In the genomic region with DNA sequence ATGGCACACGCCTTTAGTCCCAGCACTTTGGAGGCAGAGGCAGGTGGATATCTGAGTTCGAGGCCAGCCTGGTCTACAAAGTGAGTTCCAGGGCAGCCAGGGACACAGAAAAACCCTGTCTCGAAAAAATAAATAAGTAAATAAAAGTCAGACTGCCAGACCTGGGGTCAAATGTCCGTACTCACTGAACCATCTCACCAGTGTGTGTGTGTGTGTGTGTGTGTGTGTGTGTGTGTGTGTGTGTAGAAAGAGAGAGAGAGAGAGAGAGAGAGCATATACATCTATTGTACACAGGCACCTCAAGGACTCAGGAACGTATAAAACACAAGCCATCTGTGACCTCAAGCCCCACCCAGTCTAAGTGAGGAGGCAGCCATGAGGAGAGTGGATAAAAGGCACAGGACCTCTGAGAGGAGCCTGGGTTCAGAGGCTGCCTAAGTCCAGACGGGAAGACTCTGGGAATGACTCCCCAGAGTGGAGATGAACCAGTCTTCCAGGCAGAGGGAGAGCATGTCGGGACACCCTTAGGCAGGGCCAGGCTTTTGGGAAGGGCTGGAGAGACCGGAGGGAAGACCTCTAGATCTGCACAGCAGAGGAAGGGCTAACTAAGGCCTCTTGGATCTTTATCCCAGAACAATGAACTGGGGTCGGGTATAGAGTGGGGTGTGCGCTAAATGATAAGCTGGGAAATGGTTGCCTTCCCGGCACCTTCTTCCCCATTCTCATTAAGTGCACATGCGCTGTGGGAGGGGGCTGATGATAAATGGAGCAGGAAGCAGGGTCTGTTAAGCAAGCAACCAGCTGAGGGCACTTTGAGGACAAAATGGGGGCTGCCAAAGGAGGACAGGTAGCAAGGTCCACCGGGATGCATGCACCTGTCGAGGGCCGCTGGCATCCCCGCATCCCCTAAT, we compare ENCODE assay signal across 8 mouse cellular contexts. TPM values are rescaled to one million over a fixed set of nuclear protein-coding genes. Genes with fewer than 3 reads are reported as not detected.
DNase-seq lines count a peak whose midpoint lies in the region; ATAC-seq lines count a peak whose summit lies in the region.

No protein-coding gene starts in this region.

- H3K4me1 ChIP-seq in embryonic facial prominence, embryonic 13.5 days, result peaks cover 12% of the 10 kb centered on the region

- peak overlapping the region; percentile 36; the same call in 1 of the 2 replicates for H3K9ac ChIP-seq in embryonic facial prominence, embryonic 13.5 days

- H3K27me3 ChIP-seq in embryonic facial prominence, embryonic 13.5 days, result no peaks in the 10 kb centered on the region

- peak overlapping the region; percentile 39; the same call in 1 of the 2 replicates for H3K27ac ChIP-seq in embryonic facial prominence, embryonic 13.5 days

- WGBS in embryonic facial prominence, embryonic 13.5 days, result 30% methylated on average over 16 of the region's 16 CpGs

- H3K4me3 ChIP-seq in embryonic facial prominence, embryonic 13.5 days, result peak overlapping the region; percentile 33

- peak; percentile 19 for DNase-seq in embryo, embryonic 11 days
- DNase-seq in embryo, embryonic 10.5 days (ENCODE audit: low spot score), result no peak
- DNase-seq in kidney, adult 18-20 months, result peak; percentile 36
- no peak for DNase-seq in c-Kit-positive CD71-positive TER-119-positive erythroid progenitor cells, embryonic 14.5 days (ENCODE audit: low spot score)
- no peak for DNase-seq in spleen, adult 18-20 months

- H3K36me3 ChIP-seq in embryonic facial prominence, embryonic 13.5 days, result no peaks in the 10 kb centered on the region

- no peak for ATAC-seq in embryonic facial prominence, embryonic 13.5 days (ENCODE audit: insufficient number of reproducible peaks, insufficient read depth, low FRiP score, low TSS enrichment, low read depth)
- peak; percentile 1; the same call in 1 of the 2 replicates for ATAC-seq in megakaryocyte progenitor cell, adult 5-6 weeks (replicated peaks; ENCODE audit: poor library complexity)
- no peak for ATAC-seq in cerebellum, adult (ENCODE audit: insufficient number of reproducible peaks, low FRiP score, low TSS enrichment)

- H3K4me2 ChIP-seq in embryonic facial prominence, embryonic 13.5 days, result peak overlapping the region; percentile 61

- H3K9me3 ChIP-seq in embryonic facial prominence, embryonic 13.5 days, result no peaks in the 10 kb centered on the region

RNA-seq across cellular contexts. Expression of a gene that starts 28.4 kb away (rescaled TPM):
- polyA plus RNA-seq in embryonic facial prominence, embryonic 13.5 days (2015; fragmentation: Nextera tagmentation; extraction: Ambion mirVana), result 2.4 and 3.1 TPM in 2 replicates
- total RNA-seq in megakaryocyte progenitor cell, adult 5-6 weeks (2015), result 47.8 and 52.7 TPM in 2 replicates
- total RNA-seq in megakaryocyte progenitor cell, adult 5-6 weeks (2017), result 72.8 and 72.9 TPM in 2 replicates

Comparison
In these comparisons a context has a peak if more than half of its experiments do, and no peak if none do; other contexts are left out.
1. DNase-seq: peak in embryo, embryonic 11 days (single experiment) and kidney, adult 18-20 months (single experiment); none in embryo, embryonic 10.5 days (single experiment), c-Kit-positive CD71-positive TER-119-positive erythroid progenitor cells, embryonic 14.5 days (single experiment) and spleen, adult 18-20 months (0 of 2).